Mouse (Mus musculus): ENCODE measurements around the gene Kcnj1.

Kcnj1 gene

GRCm38 (mm10) chr9:32444453-32445201 lies 72.3 kb downstream of the Kcnj1 start:
- in situ Hi-C loops (cut with MseI, MboI), result no loop called here

- in situ Hi-C loops (cut with MseI, MboI), result no loop called here
Observed at GRCm38 (mm10) chr9:32445789-32446188, 73.5 kb downstream of the Kcnj1 start.

- in situ Hi-C loops (cut with MseI, MboI), result no loop called here
Observed at GRCm38 (mm10) chr9:32448766-32449165, 76.5 kb downstream of the Kcnj1 start.

Data from mouse trophoblast stem cell (cell line).